Mouse (Mus musculus) kidney, adult 2 months (tissue): ENCODE data around the gene Myg1. TPM values are rescaled to one million over a fixed set of nuclear protein-coding genes. Genes with fewer than 3 reads are reported as not detected.

ENCODE experiments used
- DNase-seq: peaks from one replicate; pipeline ENCODE4 v3.0.0; 2021
- H3K27ac ChIP-seq: fragments of 200-500 bp; 2 replicates; pipeline ENCODE4 v1.5.1; 2012; ENCODE audit warnings: low read depth, low read length, control low read depth, inconsistent platforms; ENCODE audit not compliant: insufficient read depth
- H3K27me3 ChIP-seq: fragments of 200-500 bp; replicated peaks from 2 replicates; pipeline ENCODE4 v1.6.1; 2012; ENCODE audit warnings: mild to moderate bottlenecking, moderate library complexity, low read length, inconsistent platforms; ENCODE audit not compliant: control insufficient read depth, insufficient read depth
- H3K36me3 ChIP-seq: fragments of 200-500 bp; 2 replicates; pipeline ENCODE4 v1.6.1; 2012; ENCODE audit warnings: mild to moderate bottlenecking, moderate library complexity, low read length, inconsistent platforms; ENCODE audit not compliant: control insufficient read depth, insufficient read depth
- H3K4me1 ChIP-seq: fragments of 200-500 bp; 2 replicates; pipeline ENCODE4 v1.6.1; 2011; ENCODE audit warnings: low read length; ENCODE audit not compliant: control insufficient read depth, insufficient read depth
- H3K4me3 ChIP-seq: fragments of 200-500 bp; 2 replicates; pipeline ENCODE4 v1.5.1; 2011; ENCODE audit warnings: mild to moderate bottlenecking, low read depth, low read length, control low read depth; ENCODE audit not compliant: insufficient read depth
- CTCF ChIP-seq: fragments of 200-500 bp; conservative IDR thresholded peaks from 2 replicates; pipeline ENCODE4 v1.5.1; 2011; ENCODE audit warnings: low read depth, mild to moderate bottlenecking, control low read depth, low read length, moderate library complexity, mixed read lengths; ENCODE audit not compliant: insufficient read depth, insufficient read length
- POLR2A ChIP-seq: fragments of 200-500 bp; IDR thresholded peaks from one replicate; pipeline ENCODE4 v1.6.1; 2011; ENCODE audit warnings: low read depth, low read length, control low read depth
- WGBS: fragments of 180-500 bp; shearing (Covaris S2); methylation state at CpG from one replicate; pipeline ENCODE4 v1.1.7; 2018; 5-methylcytosine and 5-hydroxymethylcytosine counted together
- polyA plus RNA-seq: library from polyadenylated mRNA; depleted of rRNA; stranded (reverse); fragments of >200 nt; gene quantifications from 2 replicates; pipeline ENCODE4 v1.2.3, GENCODE M21; 2012; rRNA removed

The Myg1 gene
- polyA plus RNA-seq, 1 experiment, result 70.0 TPM

DNA sequence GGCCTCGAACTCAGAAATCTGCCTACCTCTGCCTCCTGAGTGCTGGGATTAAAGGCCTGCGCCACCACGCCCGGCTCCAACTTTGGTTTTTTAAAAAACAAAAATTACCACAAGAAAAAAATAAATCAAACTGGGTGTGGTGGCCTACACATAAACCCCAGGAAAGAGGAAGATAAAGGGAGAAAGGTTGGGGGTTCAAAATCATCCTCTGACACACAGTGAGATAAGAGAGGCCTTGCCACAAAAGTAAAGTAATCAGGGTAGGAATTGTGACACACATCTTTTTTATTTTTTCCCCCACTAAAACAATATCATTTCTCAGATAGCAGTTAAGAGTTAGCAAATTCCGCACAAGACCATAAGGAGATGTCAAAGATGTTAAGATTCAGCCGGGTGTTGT is 52.2 kb downstream of the Myg1 start:
- Histone ChIP-seq H3K27ac (no peak overlapping the region), H3K4me3 (no peak overlapping the region), H3K4me1 (peaks cover 7% of the 10 kb centered on the region; the same call in 1 of the 2 replicates), H3K36me3 (no peaks in the 10 kb centered on the region), H3K27me3 (no peaks in the 10 kb centered on the region)
- no peak for DNase-seq
- WGBS, result 83% methylated on average over 6 of the region's 6 CpGs
- TF ChIP-seq CTCF (no peak), POLR2A (no peak)

DNA sequence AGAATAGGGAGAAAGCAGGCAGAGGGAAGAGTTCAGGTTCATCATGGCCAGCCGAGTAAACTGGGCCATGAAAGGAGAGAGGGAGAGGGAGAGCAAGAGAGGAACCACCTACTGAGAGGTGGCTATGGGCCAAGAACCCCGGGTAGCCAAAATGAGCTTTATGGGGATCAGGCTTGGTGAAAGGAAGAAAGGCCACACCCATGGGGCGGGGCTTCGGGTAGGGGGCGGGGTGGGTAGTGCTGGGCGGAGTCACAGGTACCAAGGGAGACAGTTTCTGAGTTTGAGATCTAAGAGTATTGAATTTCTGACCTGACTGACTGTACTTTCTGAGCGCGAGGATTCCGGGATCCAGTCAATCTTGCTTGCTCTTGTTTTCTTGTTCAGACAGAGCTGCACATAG is 55.1 kb downstream of the Myg1 start:
- 46% methylated on average over 9 of the region's 9 CpGs for WGBS
- no peak overlapping the region for H3K4me3 ChIP-seq
- no peaks in the 10 kb centered on the region for H3K36me3 ChIP-seq
- TF ChIP-seq CTCF, result no peak
- TF ChIP-seq POLR2A, result no peak
- no peaks in the 10 kb centered on the region for H3K27me3 ChIP-seq
- no peak overlapping the region for H3K27ac ChIP-seq
- H3K4me1 ChIP-seq, result peaks cover 9% of the 10 kb centered on the region; the same call in 1 of the 2 replicates
- no peak for DNase-seq

Other genes with a start within 250 kb of the Myg1 start
- 124 and 143 TPM in 2 replicates for gene Tns2, start 231.3 kb upstream of the Myg1 start, polyA plus RNA-seq
- gene Spryd3, start 195.5 kb upstream of the Myg1 start, polyA plus RNA-seq, result 29.7 and 30.1 TPM in 2 replicates
- 18.5 and 26.8 TPM in 2 replicates for gene Igfbp6, start 187.3 kb upstream of the Myg1 start, polyA plus RNA-seq
- gene Soat2, start 181.2 kb upstream of the Myg1 start, polyA plus RNA-seq, result 1.1 and 1.2 TPM in 2 replicates
- 29.1 and 30.3 TPM in 2 replicates for gene Zfp740, start 128.5 kb upstream of the Myg1 start, polyA plus RNA-seq
- 216 and 255 TPM in 2 replicates for gene Csad, start 127.0 kb upstream of the Myg1 start, polyA plus RNA-seq
- gene Itgb7, start 99.8 kb upstream of the Myg1 start, polyA plus RNA-seq, result 2.7 and 11.1 TPM in 2 replicates
- gene Rarg, start 74.2 kb upstream of the Myg1 start, polyA plus RNA-seq, result 21.2 and 25.6 TPM in 2 replicates
- gene Gm9918, start 61.1 kb upstream of the Myg1 start, polyA plus RNA-seq, result 0.41 TPM in 2 replicates
- 66.5 and 72.1 TPM in 2 replicates for gene Mfsd5, start 52.3 kb upstream of the Myg1 start, polyA plus RNA-seq
- 0.45 and 0.53 TPM in 2 replicates for gene Espl1, start 35.4 kb upstream of the Myg1 start, polyA plus RNA-seq
- 141 and 206 TPM in 2 replicates for gene Pfdn5, start 5.6 kb upstream of the Myg1 start, polyA plus RNA-seq
- 31.1 and 38.1 TPM in 2 replicates for gene Aaas, start 19.1 kb downstream of the Myg1 start, polyA plus RNA-seq
- 0.05 and 0.06 TPM in 2 replicates for gene Sp7, start 35.5 kb downstream of the Myg1 start, polyA plus RNA-seq
- gene Sp1, start 74.4 kb downstream of the Myg1 start, polyA plus RNA-seq, result 15.7 and 17.6 TPM in 2 replicates
- 0.67 and 1.4 TPM in 2 replicates for gene Amhr2, start 113.7 kb downstream of the Myg1 start, polyA plus RNA-seq
- gene Prr13, start 127.3 kb downstream of the Myg1 start, polyA plus RNA-seq, result 181 and 204 TPM in 2 replicates
- 572 and 616 TPM in 2 replicates for gene Pcbp2, start 138.8 kb downstream of the Myg1 start, polyA plus RNA-seq
- not detected in 2 replicates for gene Gm10337, start 172.0 kb downstream of the Myg1 start, polyA plus RNA-seq
- 7.7 and 9.0 TPM in 2 replicates for gene Map3k12, start 185.4 kb downstream of the Myg1 start, polyA plus RNA-seq
- gene Tarbp2, start 186.5 kb downstream of the Myg1 start, polyA plus RNA-seq, result 54.9 and 62.1 TPM in 2 replicates
- gene Npff, start 193.2 kb downstream of the Myg1 start, polyA plus RNA-seq, result 3.4 and 5.6 TPM in 2 replicates